Mouse (Mus musculus) liver, embryonic 16.5 days (tissue): ENCODE results near the gene Rtn2. TPM values are rescaled to one million over a fixed set of nuclear protein-coding genes. Genes with fewer than 3 reads are reported as not detected.
"Not testable (repeated sequence)": the region's sequence is repeated elsewhere in the genome, so short reads cannot be mapped to it uniquely, and the experiment has no call there.

Experiments
- ATAC-seq: fragments of 200-750 bp; cut with Nextera tagmentation; 2 replicates; pipeline ENCODE4 v1.8.0; 2017; ENCODE audit warnings: low read depth, mild to moderate bottlenecking, moderate number of reproducible peaks, moderate library complexity
- H3K27ac ChIP-seq: fragments of 300-500 bp; sonication (generic); 2 replicates; pipeline ENCODE4 v1.5.1; 2014; ENCODE audit warnings: mild to moderate bottlenecking, low read length
- H3K27me3 ChIP-seq: fragments of 300-500 bp; sonication (generic); 2 replicates; pipeline ENCODE4 v1.6.1; 2014; ENCODE audit warnings: low read depth, low read length, mixed read lengths; ENCODE audit not compliant: control insufficient read depth, insufficient read depth
- H3K36me3 ChIP-seq: fragments of 300-500 bp; sonication (generic); 2 replicates; pipeline ENCODE4 v1.6.1; 2014; ENCODE audit warnings: mild to moderate bottlenecking; ENCODE audit not compliant: control insufficient read depth, insufficient read depth
- H3K4me1 ChIP-seq: fragments of 300-500 bp; sonication (generic); 2 replicates; pipeline ENCODE4 v1.6.1; 2014; ENCODE audit warnings: low read depth, low read length, mixed read lengths; ENCODE audit not compliant: control insufficient read depth
- H3K4me2 ChIP-seq: fragments of 300-500 bp; sonication (generic); 2 replicates; pipeline ENCODE4 v1.6.1; 2014; ENCODE audit warnings: low read depth, low read length, mixed read lengths
- H3K4me3 ChIP-seq: fragments of 300-500 bp; sonication (generic); 2 replicates; pipeline ENCODE4 v1.5.1; 2014; ENCODE audit warnings: low read depth, mild to moderate bottlenecking, low read length
- H3K9ac ChIP-seq: fragments of 300-500 bp; sonication (generic); 2 replicates; pipeline ENCODE4 v1.6.1; 2014; ENCODE audit warnings: low read depth, low read length
- H3K9me3 ChIP-seq: fragments of 300-500 bp; sonication (generic); replicated peaks from 2 replicates; pipeline ENCODE4 v1.6.1; 2016; ENCODE audit warnings: low read length; ENCODE audit not compliant: control insufficient read depth
- WGBS: fragments of 180-500 bp; shearing (Covaris S2); extraction: QIAGEN DNeasy Blood & Tissue Kit; methylation state at CpG from one replicate; pipeline ENCODE4 v1.1.7; 2014; ENCODE audit not compliant: insufficient replicate concordance; 5-methylcytosine and 5-hydroxymethylcytosine counted together
- polyA plus RNA-seq: library from polyadenylated mRNA; unstranded; fragments of >200 nt; fragmentation: Nextera tagmentation; extraction: Ambion mirVana; gene quantifications from 2 replicates; pipeline ENCODE4 v1.2.1, GENCODE M21; 2015

Gene Rtn2
- polyA plus RNA-seq, 1 experiment from 2014 or later, result 4.1 TPM

DNA sequence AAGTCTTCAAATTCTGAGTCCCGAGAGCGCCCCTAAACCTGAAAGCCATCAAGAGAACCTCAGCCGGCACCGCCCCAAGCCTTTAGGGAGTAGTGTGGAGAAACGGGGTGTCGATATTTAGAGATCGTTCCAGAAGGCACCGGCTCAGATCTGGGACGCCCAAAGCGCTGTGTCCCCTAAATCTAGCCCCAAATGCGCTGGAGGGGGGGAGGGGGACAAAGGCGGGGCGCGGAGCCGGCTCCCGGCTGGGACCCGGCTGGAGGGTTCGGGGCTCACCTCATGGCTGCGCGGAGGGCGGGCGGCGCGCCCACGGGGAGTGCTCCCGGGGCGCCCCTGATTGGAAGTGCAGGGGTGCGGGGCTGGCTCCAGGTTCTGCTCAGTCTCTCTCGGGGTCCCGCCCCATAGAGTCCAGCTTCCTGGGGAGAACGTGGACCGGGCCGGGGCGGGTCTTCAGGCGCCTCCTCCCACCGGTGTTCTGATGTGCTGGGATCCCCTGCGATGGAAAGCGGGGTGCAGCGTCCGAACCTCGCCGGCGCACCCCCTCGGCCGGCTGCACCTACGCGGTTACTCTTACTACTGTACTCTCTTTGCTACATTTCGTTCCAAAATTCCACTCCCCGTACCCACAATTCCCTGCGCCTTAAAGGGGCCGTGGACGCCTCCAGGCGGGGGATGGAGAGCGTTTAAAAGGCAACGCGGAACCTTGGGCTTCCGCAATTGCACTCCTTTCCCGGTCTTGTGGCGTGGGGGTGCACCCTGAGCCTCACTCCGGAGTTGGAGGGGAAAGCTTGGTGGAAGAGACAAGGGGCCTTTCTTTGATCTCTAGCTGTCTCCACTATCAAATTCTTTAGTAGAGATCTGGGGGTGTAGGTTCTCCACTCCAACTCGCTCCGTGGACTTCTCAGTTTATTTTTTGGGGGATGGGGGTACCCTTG lies 10.9 kb upstream of the Rtn2 start, which contains the start of gene Vasp:
Gene Vasp, minus strand, starts transcription at position 580 of the 935 bp plus-strand sequence.
- H3K36me3 ChIP-seq, result no peaks in the 10 kb centered on the region
- peaks cover 45% of the 10 kb centered on the region for H3K4me1 ChIP-seq
- peak; percentile 77 for ATAC-seq
- H3K4me2 ChIP-seq, result peak within 1 kb of the TSS; percentile 100
- peak within 1 kb of the TSS; percentile 90 for H3K9ac ChIP-seq
- H3K9me3 ChIP-seq, result no peaks in the 10 kb centered on the region
- H3K27ac ChIP-seq, result peak within 1 kb of the TSS; percentile 98
- no peaks in the 10 kb centered on the region for H3K27me3 ChIP-seq
- peak within 1 kb of the TSS; percentile 82 for H3K4me3 ChIP-seq
- WGBS, result under 1% methylated on average over 62 of the region's 62 CpGs

DNA sequence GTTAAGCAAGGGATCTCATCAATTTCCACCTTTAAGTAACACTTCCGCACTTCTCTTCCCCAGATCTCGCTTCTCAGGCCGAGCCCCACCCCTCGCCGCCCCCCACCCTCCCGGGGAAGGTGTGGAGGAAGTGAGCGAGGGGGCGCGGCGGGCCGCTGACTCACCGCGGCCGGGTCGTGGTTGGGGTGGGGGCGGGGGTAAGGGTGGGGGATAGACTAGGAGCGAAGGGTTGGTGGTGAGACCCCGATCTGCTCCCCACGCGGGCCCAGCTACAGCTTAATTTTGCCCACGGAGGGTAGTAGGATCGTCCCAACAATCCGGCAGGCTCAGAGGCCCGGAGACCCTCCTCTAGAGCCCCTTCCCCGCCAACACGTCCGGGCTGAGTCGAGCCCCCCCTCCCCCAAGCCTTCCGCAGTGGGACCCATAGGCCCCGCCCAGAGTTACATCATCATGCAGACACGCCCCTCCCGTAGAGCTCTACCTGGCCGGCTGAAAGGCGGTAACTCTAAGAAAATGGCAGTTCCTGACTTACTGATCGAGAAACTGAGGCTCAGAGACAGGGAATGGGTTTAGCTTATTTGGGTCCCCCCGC lies 10.2 kb upstream of the Rtn2 start:
- WGBS, result 0% methylated on average over 36 of the region's 36 CpGs

GRCm38 (mm10) chr7:19276253-19276652 lies 6.2 kb upstream of the Rtn2 start:
- H3K27me3 ChIP-seq, result peaks cover 42% of the 10 kb centered on the region
- ATAC-seq, result no peak
- H3K4me1 ChIP-seq, result peaks cover 6% of the 10 kb centered on the region
- H3K36me3 ChIP-seq, result no peaks in the 10 kb centered on the region
- WGBS, result 45% methylated on average over 4 of the region's 4 CpGs
- no peak overlapping the region for H3K4me2 ChIP-seq
- H3K27ac ChIP-seq, result no peak overlapping the region
- H3K9me3 ChIP-seq, result no peaks in the 10 kb centered on the region
- no peak overlapping the region for H3K4me3 ChIP-seq
- no peak overlapping the region for H3K9ac ChIP-seq

More for the DNA sequence above, 10.2 kb upstream of the Rtn2 start:
- H3K9ac ChIP-seq, result peak overlapping the region; percentile 90
- peaks cover 37% of the 10 kb centered on the region for H3K4me1 ChIP-seq
- H3K36me3 ChIP-seq, result no peaks in the 10 kb centered on the region
- H3K27ac ChIP-seq, result peak overlapping the region; percentile 98
- H3K9me3 ChIP-seq, result no peaks in the 10 kb centered on the region
- peak overlapping the region; percentile 100 for H3K4me2 ChIP-seq
- peak overlapping the region; percentile 82 for H3K4me3 ChIP-seq
- H3K27me3 ChIP-seq, result peaks cover 2% of the 10 kb centered on the region; the same call in 1 of the 2 replicates
- ATAC-seq, result peak; percentile 61

- no peaks in the 10 kb centered on the region for H3K9me3 ChIP-seq
- no peak overlapping the region for H3K9ac ChIP-seq
- 5% methylated on average over 34 of the region's 34 CpGs for WGBS
- H3K4me2 ChIP-seq, result no peak overlapping the region
- no peaks in the 10 kb centered on the region for H3K36me3 ChIP-seq
- peaks cover 18% of the 10 kb centered on the region for H3K4me1 ChIP-seq
- 0 out of 2 replicates have a peak overlapping the region, but pooled peaks have one; percentile 11 for H3K4me3 ChIP-seq
- no peak overlapping the region for H3K27ac ChIP-seq
- H3K27me3 ChIP-seq, result peaks cover 60% of the 10 kb centered on the region
- ATAC-seq, result no peak
Measured at GRCm38 (mm10) chr7:19279052-19279451, 3.4 kb upstream of the Rtn2 start.

- H3K9me3 ChIP-seq, result no peaks in the 10 kb centered on the region
- no peak for ATAC-seq
- no peak within 1 kb of the TSS for H3K9ac ChIP-seq
- no peaks in the 10 kb centered on the region for H3K36me3 ChIP-seq
- 2% methylated on average over 46 of the region's 46 CpGs for WGBS
- H3K4me3 ChIP-seq, result peak within 1 kb of the TSS; percentile 11; the same call in 1 of the 2 replicates
- peaks cover 18% of the 10 kb centered on the region for H3K4me1 ChIP-seq
- peaks cover 66% of the 10 kb centered on the region for H3K27me3 ChIP-seq
- H3K27ac ChIP-seq, result no peak within 1 kb of the TSS
- H3K4me2 ChIP-seq, result 0 out of 2 replicates have a peak within 1 kb of the TSS, but pooled peaks have one; percentile 5
Measured at GRCm38 (mm10) chr7:19279581-19280114, 2.8 kb upstream of the Rtn2 start, which contains the start of gene Ppm1n. Ppm1n (minus strand) TSS chr7:19280064.

DNA sequence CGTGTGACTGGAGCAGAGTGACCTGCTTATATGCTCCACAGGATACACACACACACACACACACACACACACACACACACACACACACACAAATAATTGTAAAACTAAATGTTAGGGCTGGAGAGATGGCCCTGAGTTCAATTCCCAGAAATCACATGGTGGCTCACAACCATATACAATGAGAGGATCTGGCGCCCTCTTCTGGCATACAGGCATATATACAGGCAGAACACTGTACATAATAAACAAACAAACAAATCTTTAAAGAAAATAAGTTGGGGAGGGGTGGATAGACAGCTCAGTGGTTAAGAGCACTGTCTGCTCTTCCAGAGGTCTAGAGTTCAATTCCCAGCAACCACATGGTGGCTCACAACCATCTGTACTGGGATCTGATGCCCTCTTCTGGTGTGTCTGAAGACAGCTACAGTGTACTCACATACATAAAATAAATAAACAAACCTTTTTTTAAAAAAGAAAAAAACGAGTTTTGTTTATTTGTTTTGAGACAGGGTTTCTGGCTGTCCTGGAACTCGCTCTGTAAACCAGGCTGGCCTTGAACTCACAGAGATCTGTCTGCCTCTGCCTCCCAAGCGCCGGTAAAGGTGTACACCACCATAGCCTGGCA lies 632 bp upstream of the Rtn2 start:
- WGBS, result 24% methylated on average over 6 of the region's 6 CpGs
- Histone ChIP-seq H3K27me3 (peaks cover 69% of the 10 kb centered on the region), H3K4me2 (peak overlapping the region; percentile 80), H3K4me3 (peak overlapping the region; percentile 64), H3K4me1 (peaks cover 18% of the 10 kb centered on the region)
- not testable (repeated sequence) for H3K9ac ChIP-seq, H3K36me3 ChIP-seq, H3K9me3 ChIP-seq, H3K27ac ChIP-seq
- peak; percentile 15 for ATAC-seq

DNA sequence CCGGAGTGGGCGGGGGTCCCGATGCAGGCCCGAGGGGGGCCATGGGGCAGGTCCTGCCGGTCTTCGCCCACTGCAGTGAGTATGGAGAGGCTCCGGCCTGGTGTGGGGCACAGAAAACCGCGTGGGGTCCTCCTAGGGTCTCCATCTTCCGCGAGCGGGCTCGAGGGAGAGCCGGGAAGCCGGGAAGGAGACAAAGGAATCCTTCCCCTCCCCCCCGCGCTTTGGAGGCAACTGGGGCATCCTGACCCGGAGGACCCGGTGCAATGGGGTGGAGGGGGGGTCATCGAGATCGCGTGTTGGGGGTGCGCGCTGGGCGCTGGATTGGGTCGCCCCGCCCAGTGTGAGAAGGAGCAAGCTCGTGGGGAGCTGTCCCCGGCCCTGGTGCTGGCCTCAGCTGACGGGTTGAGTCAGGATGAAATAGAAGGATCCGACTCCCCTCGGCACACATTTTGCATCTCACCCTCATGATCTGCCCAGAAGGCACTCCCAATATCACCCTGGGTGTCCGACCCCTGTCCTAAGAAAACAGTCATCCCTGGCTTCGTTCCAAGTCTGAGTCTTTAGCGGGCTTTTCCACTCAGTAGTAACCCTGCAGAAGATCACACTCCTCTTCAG lies 474 bp downstream of the Rtn2 start:
- Histone ChIP-seq H3K4me1 (peaks cover 18% of the 10 kb centered on the region), H3K9ac (peak overlapping the region; percentile 48), H3K27me3 (peaks cover 62% of the 10 kb centered on the region), H3K4me3 (peak overlapping the region; percentile 64), H3K9me3 (no peaks in the 10 kb centered on the region), H3K4me2 (peak overlapping the region; percentile 80), H3K27ac (no peak overlapping the region), H3K36me3 (no peaks in the 10 kb centered on the region)
- peak; percentile 35 for ATAC-seq
- WGBS, result 2% methylated on average over 33 of the region's 35 CpGs

GRCm38 (mm10) chr7:19283406-19283804 lies 981 bp downstream of the Rtn2 start:
- no peaks in the 10 kb centered on the region for H3K9me3 ChIP-seq
- no peaks in the 10 kb centered on the region for H3K36me3 ChIP-seq
- 34% methylated on average over 14 of the region's 14 CpGs for WGBS
- H3K9ac ChIP-seq, result no peak overlapping the region
- H3K4me2 ChIP-seq, result peak overlapping the region; percentile 80; the same call in 1 of the 2 replicates
- H3K4me3 ChIP-seq, result no peak overlapping the region
- peaks cover 18% of the 10 kb centered on the region for H3K4me1 ChIP-seq
- no peak overlapping the region for H3K27ac ChIP-seq
- ATAC-seq, result no peak
- peaks cover 57% of the 10 kb centered on the region for H3K27me3 ChIP-seq
